Mouse (Mus musculus): ENCODE measurements at regions not wholly inside any gene's neighbourhood (a gene's known extent, or its start where the extent isn't known, plus 50 kb on each side); places are given as distances from the start of the nearest gene placed in this dataset.

GRCm38 (mm10) chr11:111155023-111155422 is 89.1 kb downstream of the Kcnj2 start:
- no peak for DNase-seq

GRCm38 (mm10) chr11:111155747-111156146 is 89.8 kb downstream of the Kcnj2 start:
- DNase-seq: no peak

GRCm38 (mm10) chr11:111159299-111159698 is 93.3 kb downstream of the Kcnj2 start:
- DNase-seq: no peak

GRCm38 (mm10) chr11:111164907-111165306 is 98.9 kb downstream of the Kcnj2 start:
- DNase-seq: no peak

- no peak for DNase-seq
Observed at GRCm38 (mm10) chr11:111170174-111170800, 104.3 kb downstream of the Kcnj2 start.

- no peak for DNase-seq
Observed at GRCm38 (mm10) chr11:111173525-111173924, 107.6 kb downstream of the Kcnj2 start.

GRCm38 (mm10) chr11:111175566-111175965 is 109.6 kb downstream of the Kcnj2 start:
- no peak for DNase-seq

- no peak for DNase-seq
Observed at GRCm38 (mm10) chr11:111177516-111177915, 111.6 kb downstream of the Kcnj2 start.

- DNase-seq: no peak
Observed at GRCm38 (mm10) chr11:111197422-111197821, 131.5 kb downstream of the Kcnj2 start.

- DNase-seq: no peak
Observed at GRCm38 (mm10) chr11:111200512-111200911, 134.5 kb downstream of the Kcnj2 start.

GRCm38 (mm10) chr11:111202780-111203179 is 136.8 kb downstream of the Kcnj2 start:
- DNase-seq: no peak

- DNase-seq: no peak
Observed at GRCm38 (mm10) chr11:111210565-111210964, 144.6 kb downstream of the Kcnj2 start.

- no peak for DNase-seq
Observed at GRCm38 (mm10) chr11:111212038-111212701, 146.2 kb downstream of the Kcnj2 start.

GRCm38 (mm10) chr11:111212702-111213328 is 146.9 kb downstream of the Kcnj2 start:
- no peak for DNase-seq

GRCm38 (mm10) chr11:111215006-111215405 is 149.0 kb downstream of the Kcnj2 start:
- DNase-seq: no peak

GRCm38 (mm10) chr11:111223834-111224233 is 157.9 kb downstream of the Kcnj2 start:
- DNase-seq: no peak

- DNase-seq: no peak
Observed at GRCm38 (mm10) chr11:111227305-111227704, 161.3 kb downstream of the Kcnj2 start.

- DNase-seq: no peak
Observed at GRCm38 (mm10) chr11:111236741-111237140, 170.8 kb downstream of the Kcnj2 start.

- no peak for DNase-seq
Observed at GRCm38 (mm10) chr11:111239784-111240183, 173.8 kb downstream of the Kcnj2 start.

- no peak for DNase-seq
Observed at GRCm38 (mm10) chr11:111252226-111252625, 186.3 kb downstream of the Kcnj2 start.

- no peak for DNase-seq
Observed at GRCm38 (mm10) chr11:111256596-111256995, 190.6 kb downstream of the Kcnj2 start.

- DNase-seq: no peak
Observed at GRCm38 (mm10) chr11:111260691-111261383, 194.9 kb downstream of the Kcnj2 start.

GRCm38 (mm10) chr11:111273651-111274050 is 207.7 kb downstream of the Kcnj2 start:
- no peak for DNase-seq

Data from gastrocnemius, postnatal 25 days (tissue).